Mouse (Mus musculus) CD4-positive helper T cell, adult 2 months (primary cell): ENCODE results near the gene Nfya.

Experiments used
- DNase-seq: peaks from one replicate; pipeline ENCODE4 v3.0.0-alpha.2; 2012; ENCODE audit warnings: low read depth, missing footprints, low spot score

Nfya gene

DNA sequence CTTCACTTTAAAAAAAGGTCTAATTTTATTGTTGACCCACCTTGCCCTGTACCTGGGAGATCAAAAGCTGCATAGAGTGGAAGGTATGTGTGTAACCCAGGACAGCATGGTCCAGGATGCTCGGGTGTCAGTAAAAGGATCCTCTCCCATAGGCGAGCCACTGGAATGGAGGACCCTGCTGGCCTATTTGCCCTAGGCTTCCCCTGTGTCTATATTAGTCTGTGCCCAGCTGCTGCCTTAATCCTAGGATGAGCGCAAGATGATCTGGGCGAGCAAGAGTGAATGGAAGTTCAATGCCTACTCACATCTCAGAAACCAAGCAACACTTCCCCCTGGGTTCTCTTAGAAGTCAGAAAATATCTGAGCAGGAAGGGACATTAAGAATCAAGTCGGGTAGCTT, 21.3 kb upstream of the Nfya start:
- no peak for DNase-seq

DNA sequence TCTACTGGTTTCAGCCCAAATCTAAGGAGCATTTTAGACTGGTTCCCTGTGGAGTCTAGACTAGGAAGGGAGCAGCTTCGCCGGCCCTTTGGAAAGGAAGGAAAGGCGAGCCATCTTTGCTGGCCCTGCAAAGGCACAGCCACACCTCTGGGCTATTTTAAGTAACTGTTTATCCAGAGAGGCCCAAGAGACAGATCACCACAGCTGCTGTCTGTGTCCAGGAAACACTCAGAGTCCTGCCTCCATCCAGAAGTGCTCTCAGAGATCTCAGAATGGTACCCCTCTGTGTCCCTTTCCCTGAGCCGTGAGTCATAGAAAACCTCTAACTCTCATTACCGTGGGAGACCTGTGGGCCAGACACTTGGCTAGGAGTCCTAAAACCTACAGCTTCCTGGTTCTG, 20.7 kb upstream of the Nfya start:
- DNase-seq: no peak

DNA sequence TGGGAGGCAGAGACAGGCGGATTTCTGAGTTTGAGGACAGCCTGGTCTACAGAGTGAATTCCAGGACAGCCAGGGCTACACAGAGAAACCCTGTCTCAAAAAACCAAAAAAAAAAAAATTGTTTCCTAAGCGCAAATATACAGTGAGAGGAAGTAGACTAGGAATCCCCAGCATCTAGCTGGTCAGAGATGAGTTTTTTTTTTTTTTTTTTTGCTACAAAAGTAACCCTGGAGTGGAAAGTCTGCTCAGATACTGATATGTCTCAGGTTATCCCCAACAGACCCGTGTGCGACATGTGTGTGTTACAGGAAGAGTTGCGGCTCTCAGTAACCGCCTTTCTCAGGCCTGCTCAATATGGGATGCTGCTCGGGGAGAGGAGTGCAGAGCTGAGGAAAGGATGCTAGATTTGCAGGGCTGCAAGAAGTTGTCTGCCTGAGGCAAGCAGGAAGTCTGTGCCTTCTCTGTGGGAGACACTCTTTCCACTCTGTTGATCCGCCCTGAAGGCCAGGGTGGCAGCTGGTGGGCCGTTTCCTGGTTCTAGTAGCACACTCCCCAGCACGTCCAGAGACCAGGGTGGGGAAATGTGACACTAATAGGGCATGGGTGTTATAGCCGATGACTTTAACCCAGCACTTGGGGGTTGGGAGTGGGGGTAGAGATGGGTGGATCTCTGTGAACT, 18.3 kb upstream of the Nfya start:
- peak; percentile 59 for DNase-seq

DNA sequence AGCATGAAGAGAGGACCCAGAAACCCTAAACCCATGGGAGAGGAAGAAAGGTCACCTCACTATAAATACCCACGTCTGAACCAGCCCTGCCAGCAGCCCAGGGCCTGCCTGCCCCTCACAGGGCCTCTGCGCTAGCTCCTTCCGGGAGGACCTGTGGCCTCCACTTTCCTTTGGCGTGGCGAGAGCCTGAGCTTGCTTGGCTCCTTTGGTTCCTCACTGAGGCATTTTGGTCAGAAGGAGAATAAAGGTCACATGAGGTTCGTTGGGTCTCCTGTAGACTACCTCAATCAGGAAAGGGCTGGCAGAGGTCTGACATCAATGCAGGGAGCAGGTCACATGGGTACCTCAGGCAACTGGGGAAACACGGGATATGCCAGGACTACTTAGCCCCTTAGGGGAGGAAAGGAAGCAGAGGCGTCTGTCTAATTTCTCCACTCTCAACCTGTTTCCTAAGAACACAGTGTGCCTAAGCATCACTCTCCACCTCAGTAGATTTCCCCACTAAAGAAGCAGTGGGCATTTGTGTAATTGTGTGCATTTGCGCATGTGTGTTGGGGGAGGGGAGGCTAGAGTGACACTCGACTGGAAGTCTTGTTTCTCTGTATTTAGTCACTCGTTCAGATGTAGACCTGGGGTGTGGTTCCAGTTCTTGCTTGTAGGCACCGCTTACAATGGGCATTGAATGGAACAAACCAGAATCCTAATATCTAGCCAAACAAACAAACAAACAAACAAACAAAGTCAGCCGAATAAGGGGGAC, 17.5 kb upstream of the Nfya start:
- DNase-seq: peak; percentile 35

DNA sequence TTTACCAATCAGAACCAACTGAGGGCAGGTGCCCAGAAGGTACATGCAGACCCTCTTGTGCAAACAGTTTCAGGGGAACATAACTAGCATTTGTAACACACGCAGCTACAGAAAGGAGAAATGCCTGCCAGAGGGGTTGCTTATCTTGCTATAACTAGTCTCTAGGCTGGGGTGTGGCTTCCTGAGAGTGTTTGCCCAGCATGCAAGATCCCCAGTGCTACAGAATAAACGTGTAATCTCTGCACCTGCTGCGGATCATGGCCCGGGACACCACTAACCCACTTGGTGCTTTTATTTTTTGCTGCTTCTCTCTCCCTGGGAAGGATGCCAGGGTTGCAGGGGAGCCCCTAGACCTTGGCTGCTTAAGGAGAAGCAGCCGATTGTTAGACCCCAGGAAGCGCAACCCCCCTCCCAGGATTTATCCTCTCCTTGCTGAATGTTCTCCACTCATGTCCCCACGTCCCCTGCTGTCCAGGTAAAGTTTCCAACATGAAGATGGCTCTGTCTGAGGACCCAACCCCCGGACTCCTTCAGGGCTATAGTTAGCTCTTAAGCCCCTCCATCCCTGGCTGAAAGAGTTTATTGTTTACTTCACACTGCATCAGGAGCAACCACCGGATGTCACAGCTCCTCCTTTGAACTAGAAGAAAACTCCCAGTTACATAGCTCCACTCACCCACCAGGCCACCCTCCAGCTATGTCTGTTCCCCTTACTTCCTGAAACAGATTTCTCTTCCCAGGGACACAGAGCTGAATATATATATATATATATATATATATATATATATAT, 16.3 kb upstream of the Nfya start:
- peak; percentile 59 for DNase-seq

DNA sequence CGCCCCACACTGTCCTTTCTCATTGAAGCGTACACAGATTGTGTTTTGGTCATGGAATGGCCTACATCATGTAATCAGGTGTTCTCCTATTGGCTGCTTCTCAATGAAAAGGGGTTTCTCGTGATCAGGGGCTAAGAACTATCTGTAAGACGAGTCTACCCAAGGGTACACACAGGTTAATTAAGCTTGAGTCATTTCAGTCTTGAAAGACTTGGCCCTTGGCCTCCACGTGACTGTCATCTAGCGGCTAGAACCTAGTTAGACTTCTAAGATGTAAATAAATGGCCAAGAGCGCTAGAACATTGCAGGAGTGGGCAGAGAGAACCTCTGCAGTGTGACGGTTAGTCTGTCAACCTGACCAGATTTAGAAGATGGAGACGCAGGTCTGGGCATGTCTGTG, 14.5 kb upstream of the Nfya start:
- DNase-seq: no peak

DNA sequence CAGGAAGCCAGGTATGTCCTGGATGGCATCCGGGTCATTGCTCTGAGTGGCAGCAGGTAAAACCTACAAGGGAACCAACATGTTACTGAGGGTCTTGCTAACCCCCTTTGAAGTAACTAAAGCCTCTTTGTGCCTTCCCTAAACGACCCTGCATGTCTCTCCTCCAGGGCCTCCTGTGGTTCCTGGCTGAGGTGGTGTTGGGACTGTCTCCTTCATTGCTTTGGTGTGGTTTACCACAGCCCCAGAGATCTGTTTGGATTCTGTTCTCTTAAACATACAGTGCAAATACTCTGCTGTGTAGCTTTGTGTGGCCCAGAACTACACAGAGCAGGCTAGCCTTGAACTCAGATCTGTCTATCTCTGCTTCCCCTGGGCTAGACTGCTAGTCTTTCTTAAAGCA, 9.9 kb upstream of the Nfya start:
- DNase-seq: no peak

DNA sequence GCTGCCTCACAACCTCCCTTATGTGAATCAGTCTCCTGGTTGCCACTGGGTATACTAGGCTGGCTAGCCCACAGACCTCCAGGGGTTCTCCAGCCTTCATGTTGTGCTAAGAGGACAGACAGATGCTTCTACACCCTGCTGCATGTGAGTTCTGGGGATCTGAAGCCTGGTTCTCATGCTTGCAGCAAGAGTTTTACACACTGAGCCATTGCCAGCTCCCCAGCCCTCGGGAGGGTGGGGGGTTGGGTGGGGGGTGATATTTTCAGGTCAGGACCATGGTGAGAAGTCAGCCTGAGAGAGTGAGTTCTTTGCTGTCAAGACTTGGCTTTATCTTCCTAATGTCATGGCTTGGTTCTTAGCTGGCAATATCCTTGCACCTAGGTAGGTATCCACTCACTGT, 9.1 kb upstream of the Nfya start:
- DNase-seq: no peak

DNA sequence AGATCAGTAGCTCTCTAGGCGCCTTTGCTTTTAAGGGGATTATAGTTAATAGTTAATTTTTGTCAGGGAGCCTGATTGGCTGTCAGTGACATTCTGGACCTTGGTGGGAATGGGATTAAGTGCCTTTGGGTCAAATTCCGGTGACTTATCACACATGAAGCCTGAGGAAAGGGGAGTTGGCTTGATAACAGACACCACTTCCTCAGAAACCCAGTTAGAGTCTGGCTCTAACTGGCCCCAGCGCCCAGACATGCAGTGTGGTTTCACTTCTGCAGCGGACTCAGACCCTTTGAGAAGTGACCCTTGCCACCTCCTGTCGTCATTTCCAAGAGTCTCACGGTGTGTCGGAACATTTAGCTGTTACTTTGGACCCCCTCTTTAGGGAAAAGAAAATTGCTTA, 8.5 kb upstream of the Nfya start:
- DNase-seq: no peak

DNA sequence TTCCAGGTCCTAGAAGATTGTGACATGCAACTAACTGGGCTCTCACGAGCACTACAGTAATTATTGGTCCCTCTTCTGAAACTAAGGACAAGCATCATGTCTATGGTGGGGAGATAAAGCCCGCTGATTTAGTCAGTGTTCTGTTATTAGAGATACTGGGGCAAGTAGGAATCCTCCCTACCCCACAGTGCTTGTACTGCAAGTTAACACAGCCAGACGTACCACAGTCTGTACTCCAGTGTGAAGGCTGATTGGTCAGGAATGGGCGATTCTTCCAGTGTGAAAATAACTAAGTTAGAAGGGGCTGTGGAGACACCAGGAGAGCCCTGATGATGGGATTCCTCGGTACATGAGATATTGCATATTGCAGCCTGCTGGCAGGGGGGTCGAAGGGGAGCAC, 7.8 kb upstream of the Nfya start:
- no peak for DNase-seq

DNA sequence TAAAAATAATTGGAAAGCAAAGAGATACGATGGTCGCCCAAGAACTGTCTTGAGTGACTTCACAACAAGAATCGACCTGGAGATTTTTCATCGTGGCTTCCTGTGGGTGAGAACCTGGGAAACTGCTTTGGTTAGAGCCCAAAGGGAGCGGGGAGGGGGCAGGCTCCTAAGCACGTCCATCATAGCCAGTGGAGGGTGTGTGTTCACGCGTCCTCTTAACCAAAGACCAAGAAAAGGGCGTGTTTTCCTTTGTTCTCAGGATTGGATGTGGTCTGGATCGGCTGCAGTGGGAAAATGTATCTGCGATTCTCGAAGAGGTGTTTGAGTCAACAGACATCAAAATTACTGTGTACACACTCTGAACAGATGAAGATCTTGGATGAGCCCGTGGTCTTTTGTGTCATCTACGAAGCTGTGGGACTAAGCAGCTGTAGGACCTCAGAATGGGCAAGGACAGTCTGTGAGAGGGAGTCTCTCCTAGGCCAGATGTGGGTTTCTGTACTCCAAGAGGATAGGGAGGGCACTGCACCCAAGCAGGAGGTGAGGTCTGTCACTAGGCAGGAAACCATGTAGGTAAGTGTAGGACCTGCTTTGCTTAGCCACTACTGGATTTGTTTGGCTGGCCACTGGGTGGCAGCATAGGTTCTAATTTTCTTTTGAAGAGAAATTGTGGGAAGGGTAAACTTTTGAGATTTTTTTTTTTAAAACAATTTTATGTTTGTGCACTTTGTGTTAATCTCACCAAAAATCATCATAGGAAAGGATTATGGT, 6.9 kb upstream of the Nfya start:
- DNase-seq: peak; percentile 71

DNA sequence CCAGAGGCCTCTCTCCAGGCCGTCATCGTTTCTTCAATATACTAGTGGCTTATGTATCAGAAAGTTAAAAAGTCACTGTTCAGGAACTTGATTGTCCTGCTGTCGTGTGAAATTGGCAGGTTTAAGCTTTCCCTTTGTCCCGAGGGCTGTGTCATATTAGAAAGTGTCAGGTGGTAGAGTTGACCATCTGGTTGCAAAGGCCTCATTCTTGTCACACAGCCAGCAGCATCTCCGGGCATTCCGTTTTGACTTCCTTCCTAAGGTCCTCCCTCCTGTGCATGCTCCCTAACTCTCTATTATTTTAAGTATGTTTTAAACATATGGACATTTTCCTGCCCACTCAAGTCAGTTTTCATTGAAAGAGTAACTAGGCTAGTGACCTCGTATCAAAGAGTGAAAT, 6.3 kb upstream of the Nfya start:
- no peak for DNase-seq

DNA sequence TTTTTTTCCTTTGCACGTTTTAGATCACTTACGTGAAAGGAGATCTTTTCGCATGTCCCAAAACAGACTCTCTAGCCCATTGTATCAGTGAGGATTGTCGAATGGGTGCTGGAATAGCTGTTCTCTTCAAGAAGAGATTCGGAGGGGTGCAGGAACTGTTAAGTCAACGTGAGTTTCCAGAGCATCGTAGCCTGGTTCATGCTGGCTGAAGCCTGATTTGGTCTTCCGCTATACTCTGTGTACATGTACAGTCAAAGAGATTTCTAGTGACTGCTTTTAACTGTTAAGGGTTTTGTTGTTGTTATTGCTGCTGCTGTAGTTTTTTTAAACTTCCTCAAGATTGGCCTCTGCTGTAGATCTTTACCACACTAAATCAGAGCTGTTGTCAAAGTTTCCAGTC, 1.5 kb upstream of the Nfya start:
- DNase-seq: peak; percentile 54

DNA sequence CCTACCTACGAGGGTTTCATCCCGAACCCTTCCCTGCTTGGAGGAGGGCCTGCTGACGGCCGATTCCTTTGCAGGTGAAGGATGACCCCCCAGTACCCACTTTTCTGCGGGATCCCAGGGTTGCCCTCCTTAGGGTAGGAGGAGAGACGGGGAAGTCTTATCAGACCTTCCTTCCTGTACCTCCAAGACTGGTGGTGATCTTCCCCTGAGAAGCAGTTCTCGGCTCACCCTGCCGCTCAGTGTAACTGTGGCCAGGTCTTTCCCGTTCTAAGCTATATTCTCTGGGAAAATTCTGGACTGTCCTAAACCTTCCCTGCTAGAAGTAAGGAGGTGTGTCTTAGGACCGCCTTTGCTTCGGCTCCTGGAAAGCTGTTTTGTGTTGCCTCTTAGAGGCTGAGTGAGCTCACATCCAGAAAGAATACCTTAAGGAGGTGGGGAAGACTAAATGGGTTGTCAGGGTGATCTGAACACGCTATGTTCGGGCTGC, 636 bp upstream of the Nfya start:
- DNase-seq: no peak

DNA sequence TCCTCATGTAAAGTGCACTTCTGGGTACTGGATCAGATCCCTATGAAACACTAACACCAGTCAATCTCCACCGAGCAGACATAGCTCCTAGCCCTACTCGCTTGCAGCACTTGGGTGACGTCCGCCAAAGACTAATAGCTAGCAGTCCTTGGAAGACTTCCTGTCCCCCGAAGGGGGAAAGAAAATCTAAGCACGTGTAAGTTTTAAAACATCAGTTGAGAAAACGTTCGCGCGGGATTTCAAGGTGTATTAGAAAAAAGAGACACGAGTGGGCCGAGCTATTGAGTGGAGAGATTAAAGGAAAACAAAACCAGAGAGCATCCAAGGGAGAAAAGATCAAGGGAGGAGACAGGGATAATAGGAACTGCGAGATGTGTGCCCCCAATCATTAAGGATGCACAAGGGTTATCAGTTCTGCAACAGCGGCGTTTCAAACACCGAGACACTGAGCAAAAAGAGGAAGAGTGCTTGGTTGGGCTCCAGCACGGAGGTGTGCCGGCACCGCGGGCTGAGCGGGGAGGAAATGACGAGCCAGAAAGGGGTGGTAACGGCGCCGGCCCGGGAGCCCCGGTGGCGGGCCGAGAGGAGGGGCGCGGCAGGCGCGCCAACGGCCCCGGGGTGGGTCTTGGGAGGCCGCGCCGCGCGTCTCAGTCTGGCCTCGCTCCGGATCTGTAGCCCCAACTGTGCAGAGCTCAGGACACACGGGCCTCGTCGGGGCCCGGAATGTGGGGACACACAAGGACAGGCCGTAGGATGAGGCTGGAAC, 997 bp downstream of the Nfya start:
- peak; percentile 90 for DNase-seq

DNA sequence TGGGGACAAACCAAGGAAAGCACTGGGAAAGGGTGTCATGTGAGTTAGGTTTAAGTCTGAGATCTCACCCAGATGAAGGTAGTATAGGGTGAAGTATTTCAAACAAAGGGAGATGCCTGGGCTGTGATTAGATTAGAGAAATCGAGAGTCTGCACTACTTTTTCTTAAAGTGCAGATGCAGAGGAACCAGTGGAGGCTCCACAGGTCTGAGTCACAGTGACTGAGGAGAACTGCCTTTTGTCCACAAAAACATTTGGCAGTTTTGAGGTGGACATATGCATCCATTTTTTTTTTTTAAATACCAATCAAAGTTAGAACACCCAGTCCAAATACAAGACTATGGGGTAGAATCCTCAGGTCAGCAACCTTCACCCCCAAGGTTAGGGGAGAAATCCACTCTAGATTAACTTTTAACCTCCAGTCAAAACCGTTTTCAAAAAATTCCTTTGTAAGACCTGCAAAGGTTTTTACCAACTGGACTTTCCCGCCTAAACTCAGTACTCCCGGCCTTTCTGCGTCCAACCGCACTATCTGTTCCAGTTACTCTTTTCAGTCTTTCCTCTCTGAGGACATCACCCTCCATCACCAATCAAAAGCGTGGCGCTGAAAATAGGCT, 1.7 kb downstream of the Nfya start:
- peak; percentile 14 for DNase-seq

DNA sequence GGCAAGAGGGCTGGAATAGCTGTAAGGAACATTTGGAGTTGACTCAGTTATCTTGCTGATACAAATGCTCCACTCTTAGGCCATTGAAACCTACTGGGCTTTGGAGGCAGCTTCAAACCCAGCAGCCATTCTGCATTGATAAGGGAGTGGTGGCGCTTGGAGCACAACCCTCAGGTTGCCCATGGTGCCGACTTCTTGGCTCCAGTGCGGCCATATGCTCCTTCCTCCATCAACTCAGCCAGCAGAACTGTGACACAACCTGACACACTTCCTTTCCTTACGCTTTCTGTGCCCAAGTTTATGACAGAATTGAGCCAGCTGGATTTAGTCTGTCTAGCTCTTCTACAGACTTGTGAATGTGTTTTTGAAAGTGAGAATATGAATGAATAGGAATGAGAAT, 2.6 kb downstream of the Nfya start:
- no peak for DNase-seq

DNA sequence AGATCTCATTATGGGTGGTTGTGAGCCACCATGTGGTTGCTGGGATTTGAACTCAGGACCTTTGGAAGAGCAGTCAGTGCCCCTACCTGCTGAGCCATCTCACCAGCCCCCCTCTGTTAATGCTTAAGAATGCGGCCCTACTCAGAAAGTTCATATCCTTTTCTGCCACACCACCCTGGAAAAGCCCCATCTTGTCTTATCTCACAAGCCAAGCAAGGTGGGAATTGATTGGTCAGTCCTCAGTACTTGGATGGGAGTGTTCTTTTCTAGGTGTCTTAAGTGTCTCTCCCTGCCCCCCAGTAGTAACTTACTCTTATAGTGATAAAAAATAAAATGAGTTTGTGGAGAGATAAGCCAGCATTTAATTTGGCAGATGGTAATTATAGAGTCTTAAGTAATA, 5.0 kb downstream of the Nfya start:
- DNase-seq: no peak

DNA sequence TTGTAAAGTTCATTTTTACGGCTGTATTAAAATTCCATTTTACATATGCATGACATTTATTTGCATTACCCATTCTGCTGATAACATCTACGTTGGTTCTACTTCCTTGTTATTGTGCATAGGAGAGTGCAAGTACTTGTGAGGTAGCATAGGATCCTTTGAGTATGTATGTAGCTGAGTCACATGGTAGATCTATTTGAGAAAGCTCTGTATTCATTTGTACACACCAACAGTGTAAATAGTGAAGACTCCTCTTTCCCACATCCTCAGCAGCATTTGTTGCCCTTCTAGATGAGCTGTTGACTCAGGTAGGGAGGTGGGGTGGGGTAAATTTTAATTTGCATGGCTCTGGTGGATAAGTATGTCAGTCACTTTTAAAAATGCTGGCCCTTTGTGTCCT, 5.9 kb downstream of the Nfya start:
- DNase-seq: peak; percentile 17

DNA sequence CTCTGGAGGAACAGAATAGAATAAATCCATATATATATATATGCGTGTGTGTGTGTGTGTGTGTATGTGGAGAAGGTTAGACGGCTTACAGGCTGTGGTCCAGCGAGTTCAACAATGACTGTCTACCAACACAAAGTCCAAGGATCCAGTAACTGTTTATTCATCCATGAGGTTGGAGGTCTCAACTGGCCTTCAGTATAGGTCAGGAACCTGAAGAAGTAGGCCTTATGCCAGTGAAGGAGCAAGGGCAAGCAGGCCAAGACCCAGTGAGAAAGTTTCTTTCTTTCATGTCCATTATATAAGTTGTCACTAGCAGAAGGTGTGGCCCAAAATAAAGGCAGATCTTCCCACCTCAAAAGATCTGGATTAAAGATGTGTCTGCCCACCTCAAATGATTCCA, 7.0 kb downstream of the Nfya start:
- no peak for DNase-seq

DNA sequence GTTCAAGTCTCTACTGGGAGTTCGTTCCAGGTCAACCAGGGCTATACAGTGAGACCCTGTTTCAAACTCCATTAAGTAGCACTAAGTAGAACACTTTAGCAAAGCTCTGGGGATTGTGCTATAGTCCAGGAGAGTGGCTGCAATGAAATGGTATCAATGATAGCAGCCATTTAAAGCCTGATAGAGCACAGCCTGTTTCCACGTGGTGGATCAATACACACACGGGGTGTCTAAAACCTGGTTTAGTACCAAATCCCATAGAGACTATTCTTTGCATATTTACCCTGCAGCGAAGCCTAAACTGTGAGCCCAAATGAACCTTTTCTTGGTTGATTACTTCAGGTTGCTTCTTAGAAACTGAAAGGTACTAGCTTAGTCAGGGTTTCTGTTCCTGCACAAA, 8.0 kb downstream of the Nfya start:
- no peak for DNase-seq
